Mouse (Mus musculus) WW6 (cell line): ENCODE results near the gene Olfr1361.

Source experiments
- DNase-seq: peaks from one replicate; pipeline ENCODE4 v3.0.0-alpha.2; 2013; ENCODE audit warnings: low read depth, low spot score

Gene Olfr1361

DNA sequence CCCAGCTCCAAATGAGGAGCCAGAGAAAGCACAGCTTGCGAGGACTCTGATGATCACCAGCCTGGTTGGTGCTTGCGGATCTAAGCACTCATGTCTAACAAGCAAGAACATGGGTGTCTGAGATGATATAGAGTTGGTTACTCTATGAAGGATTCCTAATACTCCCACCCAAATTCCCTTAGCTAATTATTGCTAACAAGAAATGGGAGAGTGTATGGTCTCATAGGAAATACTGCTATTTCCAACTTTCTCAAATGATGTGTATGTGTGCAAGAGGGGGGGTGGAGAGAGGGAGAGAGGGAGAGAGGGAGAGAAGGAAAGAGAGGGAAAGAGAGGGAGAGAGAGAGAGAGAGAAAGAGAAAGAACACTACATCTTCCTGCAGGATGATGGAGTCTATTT lies at the start of gene Olfr1361:
Olfr1361 (minus strand) TSS at position 101 of the 400 bp plus-strand sequence.
- DNase-seq, result no peak

DNA sequence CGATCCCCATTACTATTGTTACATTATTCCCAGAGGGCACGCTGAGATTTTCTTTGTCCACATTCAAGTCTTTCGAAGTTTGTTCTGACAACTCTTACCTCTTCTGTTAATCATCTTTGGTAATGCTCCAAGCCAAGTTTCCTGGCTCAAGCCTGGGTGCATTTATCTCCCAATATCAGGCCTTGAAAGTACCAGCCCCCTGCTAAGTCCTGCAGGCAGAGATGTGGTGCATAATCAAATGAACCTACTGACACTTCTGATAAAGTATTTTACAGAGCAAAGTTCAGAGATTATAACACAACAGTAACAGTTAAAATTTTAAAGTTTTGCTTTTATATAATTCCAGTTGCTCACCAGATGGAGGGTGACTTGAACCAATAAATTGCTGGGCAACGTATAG lies 48.5 kb upstream of the Olfr1361 start:
- DNase-seq, result no peak

DNA sequence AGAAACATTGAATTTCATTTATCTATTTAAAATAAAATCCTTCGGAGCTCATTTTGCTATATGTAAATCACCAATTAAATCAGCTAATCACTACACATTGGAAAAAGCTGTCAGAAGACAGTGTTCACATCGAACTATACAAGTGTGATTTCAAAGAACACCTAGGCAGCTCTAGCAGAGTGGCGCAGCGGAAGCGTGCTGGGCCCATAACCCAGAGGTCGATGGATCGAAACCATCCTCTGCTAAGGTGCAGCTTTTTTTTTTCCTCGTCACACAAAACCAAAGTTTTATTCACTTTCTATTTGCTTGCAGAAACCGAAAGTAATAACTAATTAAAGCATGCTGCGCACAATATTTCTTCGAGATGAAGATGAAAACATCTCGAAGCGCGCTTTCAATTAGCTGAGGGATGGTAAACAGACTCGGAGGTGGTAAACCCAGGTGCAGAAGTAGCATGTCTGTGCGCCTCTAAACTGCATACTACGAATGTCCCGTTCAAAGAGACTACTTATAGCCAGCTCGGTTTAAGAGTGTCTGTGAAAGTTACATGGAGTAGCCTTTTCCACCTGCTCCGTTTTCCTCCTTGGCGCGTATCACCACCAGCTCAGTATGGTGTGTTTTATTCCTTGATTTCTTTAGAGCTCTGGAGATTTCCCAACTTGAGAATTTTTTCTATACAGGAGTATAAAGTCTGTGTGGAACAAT lies 47.8 kb upstream of the Olfr1361 start:
- DNase-seq, result no peak

DNA sequence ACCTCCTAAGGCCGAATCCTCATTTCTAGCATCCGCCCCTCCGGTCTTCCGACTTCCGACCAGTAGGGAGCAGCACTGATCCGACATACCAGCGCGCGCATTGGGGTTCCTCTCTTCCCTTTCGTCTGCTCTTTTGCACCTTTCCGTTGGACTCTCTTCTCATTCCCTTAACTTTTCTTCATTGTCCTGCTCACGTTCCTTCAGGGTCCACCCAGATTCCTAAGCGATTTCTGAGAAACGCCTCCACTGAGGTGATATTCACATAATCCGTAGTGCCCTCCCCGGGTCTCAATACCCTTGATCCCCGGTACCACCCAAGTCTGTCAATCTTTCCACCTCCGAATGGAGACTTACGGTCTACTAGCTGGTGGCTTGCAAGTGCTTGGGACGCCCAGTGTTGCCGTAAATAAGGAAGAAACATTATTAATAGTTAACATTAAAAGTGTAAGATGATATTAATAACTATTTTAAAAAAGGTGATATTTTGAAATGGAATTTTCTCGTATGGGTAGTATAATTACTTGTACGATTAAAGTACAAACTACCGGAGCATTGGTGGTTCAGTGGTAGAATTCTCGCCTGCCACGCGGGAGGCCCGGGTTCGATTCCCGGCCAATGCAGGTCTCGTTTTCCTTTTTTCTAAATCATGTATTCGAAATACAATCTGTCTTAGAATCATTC lies 47.0 kb upstream of the Olfr1361 start:
- DNase-seq, result no peak

DNA sequence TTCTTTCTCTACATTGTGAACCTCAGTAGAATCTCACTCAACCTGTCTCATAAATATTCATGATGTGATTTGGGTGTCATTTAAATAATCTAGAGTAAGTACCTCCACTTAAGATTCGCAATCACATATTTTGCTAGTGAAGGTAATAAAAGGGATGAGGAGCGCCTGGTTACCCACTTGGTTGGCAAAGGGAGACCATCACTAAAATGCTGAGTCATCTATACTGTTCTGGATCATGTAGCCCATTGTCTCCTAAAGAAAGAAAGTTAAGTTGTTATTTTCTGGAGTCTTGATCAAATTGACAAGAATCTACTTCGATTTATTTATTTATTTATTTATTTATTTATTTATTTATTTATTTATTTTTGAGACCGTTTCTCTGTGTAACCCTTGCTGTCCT lies 43.5 kb upstream of the Olfr1361 start:
- no peak for DNase-seq

DNA sequence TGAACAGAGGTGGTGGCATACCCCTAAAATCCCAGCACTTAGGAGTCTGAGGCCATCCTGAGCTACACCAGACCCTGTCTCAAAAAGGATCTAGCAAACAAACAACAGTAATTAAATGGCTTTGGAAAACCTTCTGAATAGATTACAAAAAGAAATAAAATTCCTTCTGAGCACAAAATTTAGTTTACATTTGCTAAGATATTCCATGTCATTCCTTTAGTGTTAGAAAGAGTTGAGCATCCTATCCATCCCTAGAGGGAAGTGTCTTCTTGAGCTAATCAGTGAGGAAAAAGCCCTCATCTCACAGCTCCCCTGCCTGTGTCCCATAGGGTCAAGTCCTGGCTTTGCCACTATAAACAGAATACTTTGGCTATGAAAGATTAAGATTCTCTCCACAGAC lies 34.6 kb upstream of the Olfr1361 start, which contains the start of gene Olfr1359:
Olfr1359 (plus strand) TSS at position 301 of the 400 bp plus-strand sequence.
- no peak for DNase-seq

DNA sequence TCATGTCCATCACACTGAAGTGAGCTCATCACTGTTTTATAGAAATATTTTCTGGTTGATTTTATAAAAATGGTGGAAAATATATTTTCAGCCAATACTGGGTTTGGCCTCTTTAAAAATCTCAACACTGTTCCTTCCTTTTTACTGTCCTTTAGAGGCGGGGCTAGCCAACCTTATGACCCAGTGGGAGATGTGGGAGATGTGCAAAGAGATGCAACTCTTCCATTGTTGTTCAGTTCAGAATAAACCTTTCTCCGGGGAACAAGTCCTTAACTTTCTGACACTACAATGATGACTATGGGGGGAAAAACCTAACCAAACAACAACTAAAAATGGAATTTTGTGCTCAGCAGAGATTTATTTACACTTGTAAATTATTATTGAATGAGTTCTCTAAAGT lies 14.1 kb upstream of the Olfr1361 start, which contains the start of gene Olfr1360:
Olfr1360 (minus strand) TSS at position 101 of the 400 bp plus-strand sequence.
- no peak for DNase-seq

DNA sequence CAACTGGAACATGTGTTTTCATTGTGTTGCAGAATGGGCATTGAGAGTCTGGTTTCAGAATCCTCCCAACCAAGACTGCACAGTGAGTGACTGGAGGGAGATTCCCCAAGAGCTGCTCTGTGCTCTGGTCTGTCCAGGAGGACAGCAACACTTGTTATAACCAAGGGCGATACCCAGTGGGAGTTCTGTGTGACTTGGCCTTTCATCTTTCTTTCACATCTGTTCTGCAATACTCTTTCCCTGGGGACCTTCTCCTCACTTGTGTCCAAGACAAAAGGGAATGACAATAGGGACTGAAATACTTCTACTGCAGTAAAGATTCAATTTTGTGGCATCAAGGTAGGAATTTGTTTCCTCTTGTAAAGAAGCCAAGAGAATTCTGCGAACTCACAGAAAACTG lies 20.8 kb downstream of the Olfr1361 start, which contains the start of gene Olfr11:
Olfr11 (minus strand) TSS at position 101 of the 400 bp plus-strand sequence.
- DNase-seq, result no peak

DNA sequence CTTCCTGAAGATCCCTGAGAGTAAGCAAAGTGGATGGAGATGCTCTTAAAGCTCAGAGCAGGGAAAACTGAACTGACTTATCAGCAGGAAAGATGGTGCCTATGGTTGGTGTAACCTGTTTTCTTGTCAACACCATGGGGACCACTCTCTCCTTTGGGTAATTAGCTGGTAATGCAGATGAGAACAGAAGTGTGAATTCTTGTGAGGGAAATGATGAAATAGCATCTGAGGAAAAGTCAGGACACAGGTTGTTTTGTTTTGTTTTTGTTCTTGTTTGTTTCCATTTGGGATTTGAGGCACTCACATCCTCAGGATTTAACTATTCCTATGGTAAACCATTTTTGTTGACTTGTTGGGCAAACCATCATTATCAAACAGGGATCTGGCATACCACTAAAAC lies 49.3 kb downstream of the Olfr1361 start, which contains the start of gene Olfr1362:
Olfr1362 (minus strand) TSS at position 101 of the 400 bp plus-strand sequence.
- DNase-seq, result no peak
